In the genomic region with DNA sequence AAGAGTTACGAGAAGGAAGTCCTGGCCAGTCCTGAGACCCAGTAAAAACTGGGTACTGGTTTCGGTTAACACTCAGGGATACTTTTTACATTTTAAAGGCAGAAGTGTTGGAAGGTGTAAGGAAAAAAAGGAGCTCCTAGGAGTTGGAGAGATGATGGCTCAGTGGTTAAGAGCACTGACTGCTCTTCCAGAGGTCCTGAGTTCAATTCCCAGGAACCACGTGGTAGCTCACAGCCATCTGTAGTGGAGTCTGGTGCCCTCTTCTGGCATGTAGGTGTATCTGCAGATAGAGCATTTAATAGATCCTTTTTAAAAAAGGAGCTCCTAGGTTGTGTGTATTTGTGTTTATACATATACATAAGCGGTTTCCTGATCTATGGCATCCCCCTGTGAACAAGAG, we compare ENCODE assay signal across 14 mouse cellular contexts. TPM values are rescaled to one million over a fixed set of nuclear protein-coding genes. Genes with fewer than 3 reads are reported as not detected.
DNase-seq lines count a peak whose midpoint lies in the region; ATAC-seq and TF ChIP-seq lines count a peak whose summit lies in the region.
"Had no signal": no experiment of that assay in that cellular context is flagged by ENCODE, and none has a peak within 500 bp of the region (broad histone marks: within the 10 kb centered on the region; RNA-seq: fewer than 3 reads in every experiment).

No protein-coding gene starts in this region.

- H3K9me3 ChIP-seq in heart, postnatal 0 days (replicated peaks; ENCODE audit: control insufficient read depth, low read length): no peaks in the 10 kb centered on the region
- H3K9me3 ChIP-seq in heart, embryonic 12.5 days (replicated peaks): peaks cover 2% of the 10 kb centered on the region; the same call in 1 of the 2 replicates
- H3K9me3 ChIP-seq in lung, postnatal 0 days (ENCODE audit: low read length): no peaks in the 10 kb centered on the region
- H3K9me3 ChIP-seq: lung, embryonic 15.5 days; midbrain, embryonic 12.5 days; neural tube, embryonic 15.5 days had no signal

- no peaks in the 10 kb centered on the region for H3K27me3 ChIP-seq in heart, postnatal 0 days (ENCODE audit: control insufficient read depth, insufficient read depth, low read length)
- no peaks in the 10 kb centered on the region for H3K27me3 ChIP-seq in heart, embryonic 12.5 days (replicated peaks)
- no peaks in the 10 kb centered on the region for H3K27me3 ChIP-seq in lung, postnatal 0 days (replicated peaks; ENCODE audit: insufficient read depth, low read length)
- H3K27me3 ChIP-seq: midbrain, embryonic 12.5 days; neural tube, embryonic 15.5 days had no signal

- peaks cover 50% of the 10 kb centered on the region for H3K36me3 ChIP-seq in heart, postnatal 0 days (replicated peaks; ENCODE audit: control insufficient read depth, insufficient read depth, low read length)
- H3K36me3 ChIP-seq in heart, embryonic 12.5 days: peaks cover 98% of the 10 kb centered on the region
- peaks cover 17% of the 10 kb centered on the region for H3K36me3 ChIP-seq in lung, postnatal 0 days (ENCODE audit: insufficient read depth, low read length)

- H3K4me2 ChIP-seq in heart, postnatal 0 days (ENCODE audit: low read depth, low read length): no peak overlapping the region
- H3K4me2 ChIP-seq in heart, embryonic 12.5 days: no peak overlapping the region
- no peak overlapping the region for H3K4me2 ChIP-seq in lung, postnatal 0 days (replicated peaks; ENCODE audit: low read depth, low read length)
- H3K4me2 ChIP-seq: lung, embryonic 15.5 days; midbrain, embryonic 12.5 days; neural tube, embryonic 15.5 days had no signal

- no peak overlapping the region for H3K4me3 ChIP-seq in heart, postnatal 0 days (ENCODE audit: low read depth, low read length)
- H3K4me3 ChIP-seq in heart, embryonic 12.5 days: no peak overlapping the region
- no peak overlapping the region for H3K4me3 ChIP-seq in lung, postnatal 0 days (ENCODE audit: low read depth, low read length)
- no peak overlapping the region for H3K4me3 ChIP-seq in bone marrow, adult 2 months (replicated peaks; ENCODE audit: control insufficient read depth, low read depth, low read length)
- H3K4me3 ChIP-seq: lung, embryonic 15.5 days; midbrain, embryonic 12.5 days; neural tube, embryonic 15.5 days had no signal

- no peak overlapping the region for H3K27ac ChIP-seq in heart, postnatal 0 days (ENCODE audit: low read depth)
- no peak overlapping the region for H3K27ac ChIP-seq in heart, embryonic 12.5 days (ENCODE audit: poor library complexity, severe bottlenecking)
- no peak overlapping the region for H3K27ac ChIP-seq in lung, postnatal 0 days (ENCODE audit: low read length)
- no peak overlapping the region for H3K27ac ChIP-seq in bone marrow, adult 2 months (ENCODE audit: control insufficient read depth, insufficient read depth, low read depth, low read length, poor library complexity)
- H3K27ac ChIP-seq: lung, embryonic 15.5 days; midbrain, embryonic 12.5 days; neural tube, embryonic 15.5 days had no signal

- no peak overlapping the region for H3K9ac ChIP-seq in heart, postnatal 0 days (replicated peaks; ENCODE audit: low read depth, low read length)
- no peak overlapping the region for H3K9ac ChIP-seq in heart, embryonic 12.5 days
- no peak overlapping the region for H3K9ac ChIP-seq in lung, postnatal 0 days (replicated peaks; ENCODE audit: low read depth)
- H3K9ac ChIP-seq: lung, embryonic 15.5 days; midbrain, embryonic 12.5 days; neural tube, embryonic 15.5 days had no signal

- 74% methylated on average over 4 of the region's 4 CpGs for WGBS in heart, postnatal 0 days
- 70% methylated on average over 4 of the region's 4 CpGs for WGBS in heart, embryonic 12.5 days
- WGBS in lung, postnatal 0 days: 74% methylated on average over 4 of the region's 4 CpGs
- WGBS in bone marrow, adult 2 months: 73% methylated on average over 4 of the region's 4 CpGs

- peak; percentile 55 for TF ChIP-seq CTCF in heart, postnatal 0 days (IDR thresholded peaks at IDR 0.05; ENCODE audit: low read depth)
- TF ChIP-seq CTCF in lung, postnatal 0 days (IDR thresholded peaks at IDR 0.05): peak; percentile 75
- TF ChIP-seq CTCF in bone marrow, adult 2 months (IDR thresholded peaks at IDR 0.05; ENCODE audit: control insufficient read depth, insufficient read depth, low read length): peak; percentile 50

- ATAC-seq in heart, postnatal 0 days (ENCODE audit: insufficient read depth, low read depth): no peak
- ATAC-seq in heart, embryonic 12.5 days (ENCODE audit: insufficient number of reproducible peaks, low FRiP score): no peak
- no peak for ATAC-seq in lung, postnatal 0 days

- no peak for DNase-seq in heart, postnatal 0 days (ENCODE audit: low spot score)
- no peak for DNase-seq in lung, postnatal 0 days (ENCODE audit: low spot score)
- no peak for DNase-seq in lung, postnatal 10 days
- DNase-seq in thymus, postnatal 0 days (ENCODE audit: low spot score): no peak
- DNase-seq in c-Kit-positive CD71-positive TER-119-positive erythroid progenitor cells, embryonic 14.5 days (ENCODE audit: low spot score): no peak
- no peak for DNase-seq in urinary bladder, postnatal 36 days (ENCODE audit: low spot score in 2 of 2)
- DNase-seq: adrenal gland, postnatal 25 days; cerebellum, postnatal 25 days; kidney, postnatal 10 days had no signal

- no peaks in the 10 kb centered on the region for H3K4me1 ChIP-seq in heart, postnatal 0 days (ENCODE audit: control insufficient read depth, insufficient read depth)
- peaks cover 14% of the 10 kb centered on the region for H3K4me1 ChIP-seq in heart, embryonic 12.5 days (replicated peaks)
- H3K4me1 ChIP-seq in lung, postnatal 0 days (ENCODE audit: insufficient read depth, low read depth, low read length): peaks cover 4% of the 10 kb centered on the region; the same call in 1 of the 2 replicates
- H3K4me1 ChIP-seq in bone marrow, adult 2 months (ENCODE audit: control insufficient read depth, insufficient read depth, low read length): no peaks in the 10 kb centered on the region

- TF ChIP-seq POLR2A in bone marrow, adult 2 months (IDR thresholded peaks at IDR 0.05; ENCODE audit: borderline replicate concordance, control insufficient read depth, low read depth, low read length): no peak

- no peak for TF ChIP-seq EP300 in heart, postnatal 0 days (IDR thresholded peaks at IDR 0.05; ENCODE audit: low read depth)
- no peak for TF ChIP-seq EP300 in lung, postnatal 0 days (IDR thresholded peaks at IDR 0.05)

RNA-seq across cellular contexts. Expression of gene Eif4g3, which starts 47.4 kb away (rescaled TPM):
- total RNA-seq in heart, postnatal 0 days (2014; rRNA removed; ENCODE audit: low replicate concordance): 10.7 and 15.9 TPM in 2 replicates
- 9.8 and 11.1 TPM in 2 replicates for polyA plus RNA-seq in heart, postnatal 0 days (2015; fragmentation: Nextera tagmentation; extraction: Ambion mirVana)
- 32.7 and 37.2 TPM in 2 replicates for polyA plus RNA-seq in heart, embryonic 12.5 days (2016; fragmentation: Nextera tagmentation; extraction: Ambion mirVana)
- polyA plus RNA-seq in lung, postnatal 0 days (2015; fragmentation: Nextera tagmentation; extraction: Ambion mirVana): 17.2 and 18.2 TPM in 2 replicates
- polyA plus RNA-seq in bone marrow, adult 2 months (2011; ENCODE audit: insufficient read depth, insufficient read length, low replicate concordance, missing spikeins): 36.0 and 75.0 TPM in 2 replicates
- 18.8 and 20.8 TPM in 2 replicates for polyA plus RNA-seq in thymus, postnatal 0 days (2015; fragmentation: Nextera tagmentation; extraction: Ambion mirVana)
